Mouse (Mus musculus) frontal cortex, postnatal 14 days (tissue): Measurements from ENCODE around the gene Plscr2.

Source experiments
- DNase-seq, 2 experiments: peaks; one replicate each; pipeline ENCODE4 v3.0.0; 2022; ENCODE audit warnings: low spot score in 2 of 2

The Plscr2 gene

DNA sequence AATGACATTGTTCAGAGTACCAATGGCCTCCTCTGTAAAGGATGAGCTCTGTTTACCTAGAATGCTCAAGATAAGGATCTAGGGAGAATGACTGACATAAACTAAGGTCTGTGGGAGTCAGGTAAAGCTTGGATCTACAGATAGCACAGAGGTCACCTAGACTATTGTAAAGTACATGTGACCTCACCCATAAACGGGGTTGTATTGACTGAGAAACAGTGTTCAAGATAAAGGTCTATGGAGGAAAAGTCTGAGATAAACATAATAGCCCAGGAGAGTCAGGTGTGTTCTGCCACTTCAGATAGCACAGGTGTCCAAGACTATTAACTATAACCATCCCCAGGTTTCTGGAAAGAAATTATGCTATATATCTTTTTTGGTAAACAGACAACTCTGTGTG lies 63.6 kb downstream of the Plscr2 start:
- no peak for DNase-seq
